Mouse (Mus musculus) heart, postnatal 25 days (tissue): ENCODE measurements around the gene Tubgcp6. TPM values are rescaled to one million over a fixed set of nuclear protein-coding genes. Genes with fewer than 3 reads are reported as not detected.

Experiments
- DNase-seq: peaks from one replicate; pipeline ENCODE4 v3.0.0; 2022; ENCODE audit warnings: low spot score
- intact Hi-C: fragments of 180-260 bp; cut with DNase I; formaldehyde crosslinking; loops from one replicate; pipeline ENCODE4 v1.15.1; 2025
- total RNA-seq, 2 experiments: library from RNA; stranded (reverse); gene quantifications; 2 replicates each; pipeline ENCODE4 v1.2.3; 2021

The Tubgcp6 gene
- total RNA-seq, 2 experiments from 2014 or later, result 8.8 to 9.4 TPM

- no peak for DNase-seq
- intact Hi-C loops, result loop anchor here (5.0 kb wide), 3 partner anchors 122 to 253 kb away; partner anchors contain the start of genes Dennd6b and Ppp6r2
Measured at GRCm38 (mm10) chr15:89074613-89075477, 48.1 kb downstream of the Tubgcp6 start, which contains the start of gene Trabd. Gene Trabd (plus strand): TSS chr15:89075124.

DNA sequence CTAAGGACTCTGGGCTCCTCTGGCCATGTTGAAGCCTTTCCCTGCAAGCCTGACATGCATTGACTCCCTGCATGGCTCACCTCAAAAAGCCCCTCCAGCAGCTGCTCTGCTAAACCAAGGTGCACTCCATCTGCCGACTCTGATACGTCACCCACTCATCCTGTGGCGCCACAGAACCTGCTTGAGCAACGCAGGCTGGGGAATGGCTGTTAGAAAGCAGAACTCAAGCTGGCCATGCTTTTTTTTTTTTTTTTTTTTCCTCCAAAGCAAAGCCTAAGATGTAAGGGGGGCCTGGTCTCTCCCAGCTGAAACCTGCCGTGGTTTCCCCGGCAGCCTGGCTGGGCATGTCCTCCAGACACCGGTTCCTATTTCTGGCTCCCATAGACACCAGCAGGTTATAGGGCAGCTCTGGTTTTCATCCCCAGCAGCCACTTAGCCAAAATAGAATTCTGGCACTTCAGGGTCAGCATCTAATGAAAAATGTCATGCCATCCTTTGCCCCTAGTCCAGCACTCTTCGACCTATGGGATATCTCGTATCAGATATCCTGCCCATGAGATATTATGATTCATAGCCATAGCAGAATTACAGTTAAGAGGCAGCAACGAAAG lies 48.8 kb downstream of the Tubgcp6 start:
- intact Hi-C loops, result no loop called here
- DNase-seq, result no peak

- intact Hi-C loops, result no loop called here
- no peak for DNase-seq
Measured at GRCm38 (mm10) chr15:89070606-89071005, 52.3 kb downstream of the Tubgcp6 start.

DNA sequence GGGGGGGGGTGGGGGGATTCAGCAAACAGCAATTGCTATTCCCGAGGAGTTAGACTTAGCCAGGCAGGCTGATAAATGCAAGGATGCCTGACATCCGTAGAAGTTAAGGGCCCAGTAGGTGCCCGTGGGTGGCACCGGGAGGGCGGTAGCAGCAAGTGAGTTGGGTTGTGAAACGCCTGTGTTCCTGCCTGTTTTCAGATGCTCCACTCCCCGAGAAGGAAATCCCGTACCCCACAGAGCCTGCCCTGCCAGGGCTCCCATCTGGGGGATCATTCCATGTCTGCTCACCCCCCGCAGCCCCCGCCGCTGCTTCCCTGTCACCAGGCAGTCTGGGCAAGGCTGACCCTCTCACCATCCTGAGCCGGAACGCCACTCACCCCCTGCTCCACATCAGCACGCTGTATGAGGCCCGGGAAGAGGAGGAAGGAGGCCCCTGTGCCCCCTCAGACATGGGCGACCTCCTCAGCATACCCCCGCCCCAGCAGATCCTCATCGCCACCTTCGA lies 53.5 kb downstream of the Tubgcp6 start:
- no peak for DNase-seq
- intact Hi-C loops, result no loop called here

GRCm38 (mm10) chr15:89068226-89068625 lies 54.7 kb downstream of the Tubgcp6 start:
- intact Hi-C loops, result no loop called here
- no peak for DNase-seq

DNA sequence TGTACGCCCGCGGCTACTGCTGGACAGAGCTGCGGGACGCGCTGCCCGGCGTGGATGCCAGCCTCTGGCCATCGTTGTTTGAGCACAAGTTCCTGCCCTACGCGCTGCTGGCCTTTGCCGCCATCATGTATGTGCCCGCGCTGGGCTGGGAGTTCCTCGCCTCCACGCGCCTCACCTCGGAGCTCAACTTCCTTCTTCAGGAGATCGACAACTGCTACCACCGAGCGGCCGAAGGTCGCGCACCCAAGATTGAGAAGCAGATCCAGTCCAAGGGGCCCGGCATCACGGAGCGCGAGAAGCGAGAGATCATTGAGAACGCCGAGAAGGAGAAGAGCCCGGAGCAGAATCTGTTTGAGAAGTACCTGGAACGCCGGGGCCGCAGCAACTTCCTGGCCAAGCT lies 55.3 kb downstream of the Tubgcp6 start:
- intact Hi-C loops, result no loop called here

GRCm38 (mm10) chr15:89064891-89065290 lies 58.0 kb downstream of the Tubgcp6 start:
- intact Hi-C loops, result no loop called here
- DNase-seq, result no peak

More for the DNA sequence above, 55.3 kb downstream of the Tubgcp6 start:
- no peak for DNase-seq

DNA sequence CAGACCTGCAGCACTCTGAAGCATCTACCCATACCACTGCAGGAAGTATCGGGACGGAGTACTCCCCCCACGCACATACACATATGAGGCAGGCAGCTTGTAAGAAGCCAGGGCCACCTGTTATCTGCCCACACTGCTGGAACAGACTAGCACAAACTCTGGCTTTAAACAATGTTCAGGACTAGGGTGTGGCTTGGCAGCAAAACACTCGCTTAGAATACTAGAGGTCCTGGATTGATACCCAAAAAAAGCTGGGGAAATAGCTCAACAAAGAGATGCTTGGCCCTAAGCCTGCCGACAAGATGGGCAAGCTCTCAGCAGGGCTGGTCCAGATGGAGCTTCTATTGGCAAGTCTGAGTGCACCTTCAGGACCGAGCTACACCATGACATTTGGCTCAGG lies 59.4 kb downstream of the Tubgcp6 start:
- DNase-seq, result no peak
- intact Hi-C loops, result no loop called here

- DNase-seq, result no peak
- intact Hi-C loops, result no loop called here
Measured at GRCm38 (mm10) chr15:89063001-89063400, 59.9 kb downstream of the Tubgcp6 start.

- intact Hi-C loops, result no loop called here
- no peak for DNase-seq
Measured at GRCm38 (mm10) chr15:89062518-89062910, 60.4 kb downstream of the Tubgcp6 start.

DNA sequence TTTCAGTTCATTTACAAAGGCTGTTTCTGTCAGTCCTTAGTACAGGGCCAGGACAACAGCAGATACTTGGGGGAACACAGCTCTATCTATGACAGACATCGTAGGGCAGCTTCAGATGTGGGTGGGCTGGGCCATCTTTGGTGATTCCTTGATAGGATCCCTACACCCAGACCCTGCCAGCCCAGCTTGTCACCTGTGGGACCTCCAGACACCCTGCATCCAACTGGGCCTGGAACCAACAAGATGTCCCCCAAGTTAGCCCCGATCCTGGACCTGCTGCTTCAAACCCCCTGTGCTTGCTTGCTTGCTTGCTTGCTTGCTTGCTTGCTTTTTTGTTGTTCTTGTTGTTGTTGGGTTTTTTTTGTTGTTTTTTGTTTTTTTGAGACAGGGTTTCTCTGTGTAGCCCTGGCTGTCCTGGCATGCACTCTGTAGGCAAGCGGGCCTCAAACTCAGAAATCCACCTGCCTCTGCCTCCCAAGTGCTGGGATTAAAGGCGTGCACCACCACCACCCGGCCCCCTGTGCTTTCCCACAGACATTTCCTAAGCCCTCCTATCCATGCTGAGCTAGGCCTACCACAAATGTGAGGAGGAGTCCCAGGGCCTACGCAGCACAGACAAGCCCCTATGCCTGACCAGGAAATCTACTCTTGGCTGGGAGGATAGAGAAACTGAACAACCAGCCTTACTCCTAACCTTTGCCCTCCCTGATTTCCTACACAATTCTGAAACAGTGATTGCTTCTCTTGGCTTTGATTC lies 61.0 kb downstream of the Tubgcp6 start:
- intact Hi-C loops, result no loop called here
- no peak for DNase-seq

DNA sequence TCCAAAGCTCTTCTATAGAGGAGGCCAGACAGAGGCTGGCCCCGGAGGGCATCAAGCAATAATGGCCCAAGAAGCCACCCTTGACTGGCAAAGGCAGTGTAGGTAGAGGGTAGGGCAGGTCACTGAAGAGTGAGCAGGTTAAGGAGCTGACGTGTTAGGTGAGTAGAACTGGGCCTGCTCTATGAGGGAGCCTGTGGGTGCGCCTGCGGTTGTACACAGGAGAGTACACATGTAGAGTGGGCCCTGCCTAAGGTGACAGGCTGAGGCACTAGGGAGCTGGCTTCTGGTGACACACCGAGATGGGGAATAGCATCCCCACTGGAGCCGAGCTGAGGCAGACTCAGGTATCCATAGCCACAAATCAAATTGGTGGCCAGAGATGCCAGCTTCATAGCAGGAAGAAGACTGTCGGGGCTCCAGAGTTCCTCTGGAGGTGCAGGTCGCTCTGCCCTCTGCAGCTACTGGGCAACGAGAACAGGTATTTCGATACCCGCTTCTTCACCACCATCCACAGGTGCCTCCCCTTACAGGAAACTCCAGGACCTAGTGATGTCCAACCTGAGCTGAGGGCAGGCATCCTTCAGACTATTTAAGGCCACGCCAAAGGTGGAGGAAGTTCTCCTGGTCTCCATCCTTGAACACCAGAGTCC lies 62.0 kb downstream of the Tubgcp6 start:
- intact Hi-C loops, result no loop called here
- no peak for DNase-seq

DNA sequence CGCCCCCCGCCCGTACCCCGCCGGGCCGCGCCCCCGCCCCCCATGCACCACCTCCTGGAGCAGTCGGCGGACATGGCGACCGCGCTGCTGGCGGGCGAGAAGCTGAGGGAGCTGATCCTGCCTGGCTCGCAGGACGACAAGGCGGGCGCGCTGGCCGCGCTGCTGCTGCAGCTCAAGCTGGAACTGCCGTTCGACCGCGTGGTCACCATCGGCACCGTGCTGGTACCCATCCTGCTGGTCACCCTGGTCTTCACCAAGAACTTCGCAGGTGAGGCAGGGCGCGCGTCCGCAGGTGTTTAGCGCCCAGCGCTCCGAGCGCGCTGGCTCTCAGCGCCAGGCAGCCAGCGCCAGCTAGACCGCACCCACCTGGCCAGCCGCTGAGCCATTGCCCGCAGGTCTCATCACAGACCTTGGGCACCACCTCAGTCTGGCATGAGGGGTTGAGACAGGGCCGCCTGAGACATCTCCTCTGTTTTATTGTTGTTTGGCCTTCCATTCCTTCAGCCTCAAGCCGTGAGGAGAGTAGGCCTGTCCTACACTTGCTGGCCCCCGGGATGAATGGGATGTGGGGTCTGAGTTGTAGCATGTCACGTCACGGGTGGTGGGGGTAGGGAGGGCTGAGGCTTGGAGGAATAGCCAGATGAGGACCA lies 62.8 kb downstream of the Tubgcp6 start:
- DNase-seq, result no peak
- intact Hi-C loops, result no loop called here

DNA sequence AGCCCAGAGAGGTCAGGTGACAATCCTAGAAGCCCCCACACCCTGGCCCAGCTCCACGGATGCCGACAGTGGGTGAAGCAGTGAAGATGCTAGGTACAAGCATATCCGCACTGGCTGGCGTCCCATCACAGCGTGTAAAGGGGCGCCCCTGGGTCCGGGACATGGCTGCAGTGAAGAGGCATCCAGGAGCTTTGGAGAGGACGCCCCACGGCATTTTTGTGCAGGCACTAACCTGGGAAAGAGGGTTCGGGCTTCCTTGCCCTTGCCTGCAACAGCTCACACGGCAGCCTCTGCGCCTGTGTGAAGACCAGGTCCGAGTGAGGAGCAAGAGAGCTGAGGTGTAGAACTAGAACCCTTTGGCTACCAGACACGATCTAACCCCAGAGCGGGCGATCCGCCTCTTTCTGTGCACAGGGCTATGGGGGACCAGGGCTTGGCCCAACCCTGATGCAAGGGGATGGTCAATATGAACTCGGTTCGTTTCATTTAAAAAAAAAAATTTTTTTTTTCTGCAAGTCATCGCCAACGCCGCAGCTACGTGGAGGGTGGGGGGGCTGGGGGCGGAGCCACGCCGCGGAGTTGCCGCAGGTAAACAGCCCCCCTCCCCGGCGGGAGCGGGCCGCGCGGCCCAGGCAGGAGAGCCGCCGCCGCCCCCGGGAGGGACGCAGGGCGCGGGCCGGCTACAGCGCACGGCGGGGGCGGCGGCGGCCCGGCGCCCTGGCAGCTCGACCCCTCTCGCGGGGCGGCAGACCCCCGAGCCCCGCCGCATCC lies 63.6 kb downstream of the Tubgcp6 start, which contains the start of gene Panx2:
Gene Panx2, plus strand, starts transcription at position 574 of the 771 bp plus-strand sequence.
- no peak for DNase-seq
- intact Hi-C loops, result no loop called here

GRCm38 (mm10) chr15:89058736-89059135 lies 64.2 kb downstream of the Tubgcp6 start:
- intact Hi-C loops, result no loop called here
- DNase-seq, result no peak

GRCm38 (mm10) chr15:89054666-89055065 lies 68.2 kb downstream of the Tubgcp6 start:
- no peak for DNase-seq
- intact Hi-C loops, result no loop called here
